Mouse (Mus musculus): ENCODE data around the gene Nyap1. TPM values are rescaled to one million over a fixed set of nuclear protein-coding genes. Genes with fewer than 3 reads are reported as not detected.

The Nyap1 gene
- polyA plus RNA-seq (2017; shearing (Covaris generic)) = 0.57 TPM

DNA sequence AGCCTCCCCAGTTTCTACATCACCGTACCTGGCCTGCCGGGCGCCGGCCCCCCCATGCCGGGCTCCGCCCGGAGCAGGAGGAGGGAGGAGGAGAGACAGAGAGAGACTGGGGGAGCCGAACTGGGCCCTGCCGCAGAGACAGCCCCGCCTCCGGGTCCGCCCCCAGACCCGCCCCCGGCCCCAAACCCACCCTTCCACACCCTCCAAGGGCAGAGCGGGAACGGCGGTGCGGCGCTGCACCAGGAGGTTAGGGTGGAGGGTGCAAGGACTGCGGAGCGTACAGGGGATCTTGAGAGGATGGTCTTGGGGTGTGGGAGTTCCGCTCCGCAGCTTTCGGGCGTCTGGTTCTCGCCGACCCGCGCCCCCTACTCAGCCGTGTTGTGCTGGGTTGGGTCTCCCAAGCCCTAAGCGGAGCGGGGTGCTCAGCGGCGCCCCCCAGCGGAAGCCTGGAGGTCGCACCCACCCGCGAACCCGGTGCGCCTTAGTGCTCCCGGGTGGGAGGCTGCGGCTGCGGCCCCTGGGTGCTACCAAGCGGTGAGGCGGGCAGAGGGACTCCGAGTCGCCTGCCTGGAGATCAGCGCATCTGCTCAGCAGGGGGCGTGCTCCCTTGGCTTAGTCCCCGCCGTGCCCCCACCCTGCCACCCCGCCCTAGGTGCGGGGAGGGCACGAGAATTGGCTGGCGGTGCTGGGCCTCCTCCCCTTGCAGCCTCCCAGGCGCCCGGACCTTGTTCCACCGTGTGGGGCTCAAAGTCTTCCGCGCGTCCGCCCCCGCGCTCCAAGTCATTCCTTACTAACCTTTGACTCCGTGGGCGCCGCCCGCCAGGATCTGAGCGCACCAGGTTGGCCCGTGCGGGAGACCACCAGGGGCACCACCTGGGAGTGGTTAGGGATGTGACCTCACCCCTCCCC is at the start of gene Nyap1:
Nyap1 (minus strand) TSS at position 585 of the 909 bp plus-strand sequence.

GRCm38 (mm10) chr5:137787151-137787928 is 45.9 kb upstream of the Nyap1 start, which contains the start of the genes Mepce and Zcwpw1:
Gene Mepce (minus strand): TSS chr5:137787655.
Gene Zcwpw1 (plus strand): TSS chr5:137787798.

DNA sequence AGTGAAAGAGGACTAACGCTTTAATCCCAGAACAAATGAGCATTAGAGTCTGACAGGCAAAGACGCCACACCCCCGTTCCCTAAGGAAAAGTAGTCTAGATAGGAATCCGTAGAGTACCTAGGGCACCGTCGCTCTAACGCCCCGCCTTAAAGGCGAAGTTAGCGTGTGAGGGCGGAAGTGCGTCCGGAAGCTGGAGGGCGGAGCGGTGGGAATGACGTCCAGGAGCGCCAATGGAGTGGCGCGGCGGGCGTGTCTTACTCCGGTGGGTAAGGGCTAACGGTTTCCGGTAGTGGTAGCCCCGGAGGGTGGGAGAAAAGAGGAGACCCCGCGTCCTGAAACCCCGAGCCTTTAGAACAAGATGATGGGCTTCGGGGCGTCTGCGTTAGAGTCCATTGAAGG is 37.2 kb upstream of the Nyap1 start, which contains the start of gene Ppp1r35:
Ppp1r35 (plus strand) TSS at position 215 of the 400 bp plus-strand sequence.

GRCm38 (mm10) chr5:137745214-137746171 is 4.1 kb upstream of the Nyap1 start, which contains the start of gene Tsc22d4:
Gene Tsc22d4 (plus strand): TSS chr5:137745730.

GRCm38 (mm10) chr5:137684294-137685123 is 56.9 kb downstream of the Nyap1 start, which contains the start of gene Agfg2:
Gene Agfg2 (minus strand): TSS chr5:137684726.

Other genes with a start within 250 kb of the Nyap1 start
- 48.1 TPM for gene Pop7, start 239.1 kb downstream of the Nyap1 start, polyA plus RNA-seq (2017; shearing (Covaris generic))
- gene Gigyf1, start 223.1 kb downstream of the Nyap1 start, polyA plus RNA-seq (2017; shearing (Covaris generic)) = 3.9 TPM
- not detected for gene Epo, start 208.4 kb downstream of the Nyap1 start, polyA plus RNA-seq (2017; shearing (Covaris generic))
- 205 TPM for gene Gnb2, start 208.1 kb downstream of the Nyap1 start, polyA plus RNA-seq (2017; shearing (Covaris generic))
- gene Actl6b, start 188.1 kb downstream of the Nyap1 start, polyA plus RNA-seq (2017; shearing (Covaris generic)) = not detected
- gene Tfr2, start 171.8 kb downstream of the Nyap1 start, polyA plus RNA-seq (2017; shearing (Covaris generic)) = 0.39 TPM
- gene Mospd3, start 140.5 kb downstream of the Nyap1 start, polyA plus RNA-seq (2017; shearing (Covaris generic)) = 99.5 TPM
- 2.4 TPM for gene Pcolce, start 127.8 kb downstream of the Nyap1 start, polyA plus RNA-seq (2017; shearing (Covaris generic))
- 0.93 TPM for gene Fbxo24, start 112.6 kb downstream of the Nyap1 start, polyA plus RNA-seq (2017; shearing (Covaris generic))
- gene Lrch4, start 112.5 kb downstream of the Nyap1 start, polyA plus RNA-seq (2017; shearing (Covaris generic)) = 383 TPM
- gene Gm20605, start 112.4 kb downstream of the Nyap1 start, polyA plus RNA-seq (2017; shearing (Covaris generic)) = 98.4 TPM
- gene Sap25, start 100.3 kb downstream of the Nyap1 start, polyA plus RNA-seq (2017; shearing (Covaris generic)) = 164 TPM
- not detected for gene Irs3, start 95.9 kb downstream of the Nyap1 start, polyA plus RNA-seq (2017; shearing (Covaris generic))
- gene Agfg2, start 56.9 kb downstream of the Nyap1 start, polyA plus RNA-seq (2017; shearing (Covaris generic)) = 35.1 TPM
- 412 TPM for gene Tsc22d4, start 4.1 kb upstream of the Nyap1 start, polyA plus RNA-seq (2017; shearing (Covaris generic))
- gene Ppp1r35, start 37.2 kb upstream of the Nyap1 start, polyA plus RNA-seq (2017; shearing (Covaris generic)) = 39.6 TPM
- gene Mepce, start 46.0 kb upstream of the Nyap1 start, polyA plus RNA-seq (2017; shearing (Covaris generic)) = 17.5 TPM
- 8.9 TPM for gene Zcwpw1, start 46.2 kb upstream of the Nyap1 start, polyA plus RNA-seq (2017; shearing (Covaris generic))
- 2.7 TPM for gene Pilra, start 94.7 kb upstream of the Nyap1 start, polyA plus RNA-seq (2017; shearing (Covaris generic))
- gene Pilrb1, start 116.5 kb upstream of the Nyap1 start, polyA plus RNA-seq (2017; shearing (Covaris generic)) = 3.6 TPM
- gene Pilrb2, start 130.2 kb upstream of the Nyap1 start, polyA plus RNA-seq (2017; shearing (Covaris generic)) = 2.2 TPM
- not detected for gene Cyp3a13, start 180.0 kb upstream of the Nyap1 start, polyA plus RNA-seq (2017; shearing (Covaris generic))
- not detected for gene Gjc3, start 221.5 kb upstream of the Nyap1 start, polyA plus RNA-seq (2017; shearing (Covaris generic))
- gene Azgp1, start 239.9 kb upstream of the Nyap1 start, polyA plus RNA-seq (2017; shearing (Covaris generic)) = not detected